Mouse (Mus musculus) midbrain, embryonic 13.5 days (tissue): ENCODE data around the gene Hmcn2. TPM values are rescaled to one million over a fixed set of nuclear protein-coding genes. Genes with fewer than 3 reads are reported as not detected.

ENCODE experiments used
- ATAC-seq: fragments of 200-750 bp; cut with Nextera tagmentation; 2 replicates; pipeline ENCODE4 v1.8.0; 2017; ENCODE audit warnings: mild to moderate bottlenecking, moderate TSS enrichment, moderate library complexity
- H3K27ac ChIP-seq: fragments of 300-500 bp; sonication (generic); 2 replicates; pipeline ENCODE4 v1.5.1; 2015; ENCODE audit warnings: inconsistent platforms, mild to moderate bottlenecking, moderate library complexity
- H3K27me3 ChIP-seq: fragments of 300-500 bp; sonication (generic); 2 replicates; pipeline ENCODE4 v1.6.1; 2015; ENCODE audit warnings: mild to moderate bottlenecking, inconsistent platforms
- H3K36me3 ChIP-seq: fragments of 300-500 bp; sonication (generic); 2 replicates; pipeline ENCODE4 v1.6.1; 2015; ENCODE audit warnings: mild to moderate bottlenecking, inconsistent platforms
- H3K4me1 ChIP-seq: fragments of 300-500 bp; sonication (generic); replicated peaks from 2 replicates; pipeline ENCODE4 v1.6.1; 2015; ENCODE audit warnings: inconsistent platforms
- H3K4me2 ChIP-seq: fragments of 300-500 bp; sonication (generic); replicated peaks from 2 replicates; pipeline ENCODE4 v1.6.1; 2015; ENCODE audit warnings: moderate library complexity, mild to moderate bottlenecking, inconsistent platforms
- H3K4me3 ChIP-seq: fragments of 300-500 bp; sonication (generic); replicated peaks from 2 replicates; pipeline ENCODE4 v1.5.1; 2015; ENCODE audit warnings: mild to moderate bottlenecking, inconsistent platforms
- H3K9ac ChIP-seq: fragments of 300-500 bp; sonication (generic); replicated peaks from 2 replicates; pipeline ENCODE4 v1.6.1; 2015; ENCODE audit warnings: mild to moderate bottlenecking, inconsistent platforms
- H3K9me3 ChIP-seq: fragments of 300-500 bp; sonication (generic); 2 replicates; pipeline ENCODE4 v1.6.1; 2016; ENCODE audit warnings: mild to moderate bottlenecking, inconsistent platforms
- WGBS: fragments of 180-500 bp; shearing (Covaris S2); methylation state at CpG from one replicate; pipeline ENCODE4 v1.1.7; 2015; 5-methylcytosine and 5-hydroxymethylcytosine counted together
- polyA plus RNA-seq: library from polyadenylated mRNA; unstranded; fragments of >200 nt; fragmentation: Nextera tagmentation; extraction: Ambion mirVana; gene quantifications from 2 replicates; pipeline ENCODE4 v1.2.1, GENCODE M21; 2015

Hmcn2 gene
- polyA plus RNA-seq, 1 experiment from 2014 or later: 0.15 TPM

DNA sequence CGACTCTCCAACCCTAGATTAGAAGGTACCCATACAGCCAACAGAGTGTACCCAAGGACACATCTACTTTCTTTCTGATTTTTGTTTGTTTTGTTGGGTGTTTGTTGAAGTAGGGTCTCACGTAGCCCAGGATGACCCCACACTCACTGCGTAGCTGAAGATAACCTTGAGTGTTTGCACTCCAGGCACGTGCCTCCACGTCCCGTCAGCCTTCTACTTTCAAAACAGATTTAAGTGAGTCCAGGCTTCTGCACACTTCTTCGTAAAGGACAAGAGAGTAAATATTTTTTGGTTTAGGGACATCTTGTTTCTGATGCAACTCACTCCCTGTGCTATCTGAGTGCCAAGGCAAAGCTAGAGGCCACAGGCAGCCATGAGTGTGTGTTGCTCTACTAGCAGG, 149.0 kb downstream of the Hmcn2 start:
- Histone ChIP-seq H3K27ac (no peak overlapping the region), H3K9ac (no peak overlapping the region), H3K4me3 (no peak overlapping the region), H3K27me3 (peaks cover 59% of the 10 kb centered on the region), H3K4me1 (peaks cover 11% of the 10 kb centered on the region), H3K9me3 (no peaks in the 10 kb centered on the region), H3K4me2 (no peak overlapping the region), H3K36me3 (no peaks in the 10 kb centered on the region)
- WGBS: 87% methylated on average over 7 of the region's 7 CpGs
- ATAC-seq: no peak

DNA sequence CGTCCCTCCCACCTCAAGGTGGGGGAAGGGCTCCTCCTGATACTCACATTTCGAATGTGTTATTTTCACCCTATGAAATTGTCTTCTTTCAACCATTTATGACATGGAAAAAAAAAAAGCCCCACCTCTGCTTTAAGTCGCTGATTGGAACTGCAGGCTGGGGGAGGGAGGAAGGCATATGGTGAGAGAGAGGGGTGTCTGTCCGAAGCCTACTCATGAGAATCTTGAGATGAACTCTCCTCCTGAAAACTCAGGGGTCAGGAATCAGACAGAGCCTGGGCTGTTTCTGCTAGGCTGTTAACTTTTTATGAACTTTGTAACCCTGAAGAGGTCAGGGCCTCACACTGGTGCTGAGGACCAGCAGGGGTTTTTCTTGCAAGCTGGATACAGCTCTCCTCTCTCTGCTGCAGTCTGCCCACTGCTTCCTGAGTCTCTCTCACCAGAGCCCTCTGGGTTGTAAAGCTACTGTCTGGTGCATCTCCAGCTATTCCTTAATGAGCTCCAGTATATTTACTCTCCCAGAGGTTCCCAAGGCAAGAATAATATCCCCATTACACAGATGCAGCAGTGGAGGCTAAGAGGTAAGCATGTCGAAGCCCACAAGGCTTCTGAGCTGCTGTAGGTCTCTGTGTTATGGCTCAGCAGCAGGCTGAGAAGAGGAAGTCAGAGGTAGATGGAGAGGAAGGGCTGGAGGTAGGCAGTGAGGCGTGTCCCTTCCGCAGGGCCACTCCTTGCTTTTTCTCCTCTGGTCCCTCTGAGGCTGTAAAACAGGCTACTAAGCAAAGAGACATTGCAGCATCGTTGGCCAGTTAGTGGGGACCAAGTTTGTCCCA, 149.7 kb downstream of the Hmcn2 start:
- peaks cover 59% of the 10 kb centered on the region for H3K27me3 ChIP-seq
- ATAC-seq: no peak
- no peak overlapping the region for H3K4me2 ChIP-seq
- no peaks in the 10 kb centered on the region for H3K9me3 ChIP-seq
- H3K9ac ChIP-seq: no peak overlapping the region
- H3K27ac ChIP-seq: no peak overlapping the region
- no peaks in the 10 kb centered on the region for H3K36me3 ChIP-seq
- H3K4me1 ChIP-seq: peaks cover 11% of the 10 kb centered on the region
- 56% methylated on average over 8 of the region's 8 CpGs for WGBS
- no peak overlapping the region for H3K4me3 ChIP-seq

DNA sequence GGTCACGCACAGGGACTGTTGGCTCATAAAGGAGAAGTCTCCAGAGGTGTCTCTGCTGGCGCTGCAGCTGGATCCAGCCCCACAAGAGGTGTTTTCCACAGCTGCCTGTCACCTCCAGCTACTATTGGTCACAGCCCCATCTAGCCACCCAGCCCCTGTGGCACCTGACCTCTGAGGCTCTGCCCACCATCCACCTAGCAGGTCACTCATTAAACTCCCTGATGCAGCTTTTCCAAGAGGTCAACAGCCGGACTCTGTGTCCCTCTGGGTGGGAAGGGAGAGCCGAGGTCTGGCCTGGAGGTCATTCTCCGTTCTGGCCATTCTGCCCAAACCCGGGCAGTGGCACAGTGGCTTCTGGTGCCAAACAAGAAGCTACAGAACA, 150.3 kb downstream of the Hmcn2 start:
- peaks cover 59% of the 10 kb centered on the region for H3K27me3 ChIP-seq
- no peak overlapping the region for H3K9ac ChIP-seq
- H3K27ac ChIP-seq: no peak overlapping the region
- ATAC-seq: no peak
- no peaks in the 10 kb centered on the region for H3K9me3 ChIP-seq
- no peaks in the 10 kb centered on the region for H3K36me3 ChIP-seq
- 82% methylated on average over 6 of the region's 6 CpGs for WGBS
- H3K4me2 ChIP-seq: no peak overlapping the region
- H3K4me1 ChIP-seq: peaks cover 13% of the 10 kb centered on the region
- H3K4me3 ChIP-seq: no peak overlapping the region

DNA sequence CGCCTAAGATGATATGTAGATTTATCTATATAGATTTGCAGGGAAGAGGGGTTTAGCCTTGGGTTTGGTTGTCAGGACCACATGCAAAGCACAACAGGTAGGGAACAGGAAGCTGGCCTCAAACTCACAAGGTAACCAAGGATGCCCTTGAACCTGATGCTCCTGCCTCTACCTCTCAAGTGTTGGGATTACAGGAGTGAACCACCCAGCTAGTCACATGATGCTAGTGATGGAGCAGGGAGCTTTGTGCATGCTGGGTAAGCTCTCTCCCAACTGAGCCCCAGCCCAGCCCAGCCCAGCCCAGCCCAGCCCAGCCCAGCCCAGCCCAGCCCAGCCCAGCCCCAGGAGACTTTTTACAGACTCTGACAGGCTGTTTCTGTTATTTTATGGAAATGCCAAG, 153.2 kb downstream of the Hmcn2 start:
- 80% methylated on average over 1 of the region's 1 CpGs for WGBS
- peaks cover 16% of the 10 kb centered on the region for H3K4me1 ChIP-seq
- H3K4me2 ChIP-seq: no peak overlapping the region
- H3K4me3 ChIP-seq: no peak overlapping the region
- H3K27ac ChIP-seq: no peak overlapping the region
- no peak overlapping the region for H3K9ac ChIP-seq
- no peak for ATAC-seq
- H3K9me3 ChIP-seq: no peaks in the 10 kb centered on the region
- peaks cover 62% of the 10 kb centered on the region for H3K27me3 ChIP-seq
- H3K36me3 ChIP-seq: no peaks in the 10 kb centered on the region

DNA sequence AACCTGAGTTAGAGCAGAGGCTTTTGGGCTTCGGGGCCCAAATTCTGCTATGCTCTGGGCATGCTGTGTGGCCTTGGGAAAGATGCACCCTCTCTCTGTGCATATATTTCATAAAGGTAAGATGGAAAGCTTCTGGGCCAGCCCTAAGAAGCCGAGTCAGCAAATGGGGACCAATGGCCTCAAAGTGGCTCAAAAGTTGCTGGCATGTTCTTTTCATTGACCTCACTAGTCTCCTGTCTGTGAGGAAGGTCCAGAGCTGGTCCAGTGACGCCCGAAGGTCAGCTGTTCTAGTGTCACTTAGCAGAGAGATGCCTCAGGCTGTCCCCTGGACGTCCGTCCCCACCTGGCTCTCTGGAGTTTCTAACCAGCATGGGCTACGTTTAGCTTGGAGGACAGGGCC, 154.6 kb downstream of the Hmcn2 start:
- 76% methylated on average over 7 of the region's 7 CpGs for WGBS
- peaks cover 53% of the 10 kb centered on the region for H3K27me3 ChIP-seq

DNA sequence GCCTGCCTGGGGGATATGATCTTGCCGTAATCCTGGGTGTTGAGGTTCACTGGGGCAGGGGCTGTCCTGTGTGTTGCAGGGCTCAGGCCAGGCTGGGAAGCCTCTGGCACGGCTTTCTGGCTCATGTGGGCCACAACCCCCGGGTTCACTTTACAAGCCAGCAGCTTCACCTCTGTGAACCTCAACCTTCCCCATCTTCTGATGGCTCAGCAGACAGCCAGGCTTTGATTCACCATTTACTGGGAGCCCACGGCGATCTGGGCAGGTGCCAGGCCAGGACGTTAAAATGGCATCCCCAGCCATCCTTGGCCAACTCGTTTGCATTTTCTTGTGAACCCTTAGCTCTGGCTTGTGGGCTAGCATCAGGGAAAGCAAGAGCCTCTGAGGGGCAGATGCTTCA, 155.3 kb downstream of the Hmcn2 start:
- peak overlapping the region; percentile 90 for H3K4me2 ChIP-seq
- 23% methylated on average over 7 of the region's 7 CpGs for WGBS
- H3K27me3 ChIP-seq: peaks cover 53% of the 10 kb centered on the region
- no peaks in the 10 kb centered on the region for H3K36me3 ChIP-seq
- peaks cover 18% of the 10 kb centered on the region for H3K4me1 ChIP-seq
- no peak for ATAC-seq
- H3K27ac ChIP-seq: no peak overlapping the region
- H3K9ac ChIP-seq: peak overlapping the region; percentile 63; the same call in 1 of the 2 replicates
- peak overlapping the region; percentile 45 for H3K4me3 ChIP-seq
- H3K9me3 ChIP-seq: no peaks in the 10 kb centered on the region

More for the DNA sequence above, 154.6 kb downstream of the Hmcn2 start:
- no peak overlapping the region for H3K9ac ChIP-seq
- ATAC-seq: no peak
- H3K27ac ChIP-seq: no peak overlapping the region
- no peaks in the 10 kb centered on the region for H3K9me3 ChIP-seq
- H3K4me3 ChIP-seq: no peak overlapping the region
- H3K4me2 ChIP-seq: no peak overlapping the region
- peaks cover 16% of the 10 kb centered on the region for H3K4me1 ChIP-seq
- no peaks in the 10 kb centered on the region for H3K36me3 ChIP-seq

DNA sequence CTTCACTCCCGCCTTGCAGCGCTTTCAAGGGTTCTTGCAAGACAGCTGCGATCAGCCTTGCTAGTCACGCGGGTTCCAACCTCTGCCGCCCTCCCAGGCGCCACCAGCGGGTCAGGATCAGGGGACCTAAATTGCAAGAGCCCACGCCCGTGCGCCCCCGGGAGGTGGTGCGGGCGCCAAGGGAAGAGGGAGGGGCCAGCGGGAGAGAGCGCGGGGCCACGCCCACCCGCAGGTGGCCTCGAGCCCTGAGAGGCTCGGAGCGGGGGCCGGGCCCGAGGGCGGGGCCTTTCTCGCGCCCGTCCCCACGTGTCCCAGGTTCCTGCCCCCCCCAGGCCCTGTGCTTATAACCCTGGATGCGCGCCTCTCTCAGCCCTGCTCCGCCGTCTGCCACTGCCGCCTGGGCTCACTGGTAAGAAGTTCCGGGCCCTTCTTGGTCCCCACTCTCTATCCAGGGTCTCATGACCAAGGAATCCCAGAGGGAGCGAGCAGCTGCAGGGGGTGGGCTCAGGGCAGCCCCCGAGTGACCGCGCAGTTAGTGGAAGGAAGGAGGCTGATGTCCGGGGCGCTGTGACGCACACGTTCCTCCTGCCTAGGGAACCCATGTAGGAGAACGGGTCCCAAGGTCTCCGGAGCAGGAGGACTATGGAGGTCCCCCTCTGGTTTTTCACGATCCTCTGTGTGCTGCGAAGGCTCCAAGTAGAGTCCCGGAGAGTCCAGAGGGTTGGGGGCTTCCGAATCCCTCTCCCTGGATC, 155.9 kb downstream of the Hmcn2 start, which contains the start of gene Ass1:
Gene Ass1 (plus strand): TSS at position 277 of the 752 bp plus-strand sequence.
- peaks cover 49% of the 10 kb centered on the region for H3K27me3 ChIP-seq
- peak within 1 kb of the TSS; percentile 90 for H3K4me2 ChIP-seq
- H3K27ac ChIP-seq: no peak within 1 kb of the TSS
- peaks cover 24% of the 10 kb centered on the region for H3K4me1 ChIP-seq
- ATAC-seq: peak; percentile 53; the same call in 1 of the 2 replicates
- 1% methylated on average over 47 of the region's 49 CpGs for WGBS
- H3K4me3 ChIP-seq: peak within 1 kb of the TSS; percentile 45
- peak within 1 kb of the TSS; percentile 63 for H3K9ac ChIP-seq
- no peaks in the 10 kb centered on the region for H3K36me3 ChIP-seq
- H3K9me3 ChIP-seq: no peaks in the 10 kb centered on the region

DNA sequence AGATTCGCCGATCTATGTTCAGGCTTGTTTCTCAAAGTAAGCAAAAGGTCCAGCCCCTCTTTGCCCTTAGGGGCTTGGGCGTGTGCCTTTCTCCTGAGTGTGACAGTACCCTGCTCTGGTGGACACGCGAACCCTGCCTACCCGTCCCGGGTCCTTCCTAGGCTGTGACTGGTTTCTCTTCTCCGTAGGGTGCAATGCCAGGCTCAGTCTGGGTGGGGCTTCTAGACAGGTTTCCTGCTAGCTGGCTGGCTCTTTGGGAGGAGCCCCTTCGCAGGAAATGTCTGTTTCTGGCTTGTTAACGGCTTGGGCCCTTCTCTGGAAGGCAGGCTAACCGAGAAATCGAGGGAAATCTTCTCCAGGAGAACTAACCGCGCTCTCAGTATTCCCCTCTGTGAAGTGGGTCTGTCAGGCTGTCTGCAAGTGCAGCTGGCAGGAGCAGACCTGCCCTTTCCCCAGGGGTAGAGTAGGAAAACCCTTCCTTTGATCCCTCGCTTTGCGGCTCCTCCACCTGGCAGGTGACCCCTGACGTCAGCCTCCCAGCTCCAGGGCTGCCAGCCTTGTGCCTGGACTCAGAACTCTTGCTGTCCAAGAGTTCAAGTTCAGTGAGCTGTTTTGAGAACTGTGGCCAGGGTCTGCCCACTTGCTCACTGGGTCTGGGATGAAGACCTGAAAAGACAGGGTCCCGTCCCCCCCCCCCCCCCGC, 156.6 kb downstream of the Hmcn2 start:
- no peak overlapping the region for H3K27ac ChIP-seq
- peak overlapping the region; percentile 90 for H3K4me2 ChIP-seq
- peak overlapping the region; percentile 45 for H3K4me3 ChIP-seq
- ATAC-seq: 0 out of 2 replicates have a peak, but pooled peaks have one; percentile 38
- H3K36me3 ChIP-seq: no peaks in the 10 kb centered on the region
- H3K9ac ChIP-seq: no peak overlapping the region
- 14% methylated on average over 19 of the region's 19 CpGs for WGBS
- no peaks in the 10 kb centered on the region for H3K9me3 ChIP-seq
- H3K4me1 ChIP-seq: peaks cover 24% of the 10 kb centered on the region
- H3K27me3 ChIP-seq: peaks cover 48% of the 10 kb centered on the region

DNA sequence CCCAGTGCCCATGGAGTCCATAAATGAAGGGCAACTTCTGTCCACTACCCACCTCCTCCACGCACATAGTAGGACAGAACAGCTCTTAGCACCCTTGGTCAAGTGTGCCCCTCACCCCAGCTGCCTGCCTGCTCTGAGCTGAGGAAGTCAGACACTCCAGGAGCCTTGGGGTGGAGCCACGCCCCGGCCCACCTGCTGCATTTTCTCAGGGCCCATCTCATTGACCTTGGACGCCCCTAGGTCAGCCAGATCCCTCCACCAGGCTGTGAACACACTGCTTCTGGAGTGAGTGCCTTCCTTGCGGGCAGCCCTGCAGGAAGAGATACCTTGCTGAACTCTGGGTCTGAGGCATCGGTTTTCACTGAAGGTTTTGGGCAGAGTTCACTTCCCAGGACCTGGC, 157.4 kb downstream of the Hmcn2 start:
- no peak overlapping the region for H3K4me2 ChIP-seq
- no peak overlapping the region for H3K4me3 ChIP-seq
- ATAC-seq: no peak
- no peaks in the 10 kb centered on the region for H3K9me3 ChIP-seq
- no peak overlapping the region for H3K9ac ChIP-seq
- H3K27ac ChIP-seq: no peak overlapping the region
- peaks cover 52% of the 10 kb centered on the region for H3K27me3 ChIP-seq
- 57% methylated on average over 6 of the region's 6 CpGs for WGBS
- H3K4me1 ChIP-seq: peaks cover 28% of the 10 kb centered on the region
- H3K36me3 ChIP-seq: no peaks in the 10 kb centered on the region

DNA sequence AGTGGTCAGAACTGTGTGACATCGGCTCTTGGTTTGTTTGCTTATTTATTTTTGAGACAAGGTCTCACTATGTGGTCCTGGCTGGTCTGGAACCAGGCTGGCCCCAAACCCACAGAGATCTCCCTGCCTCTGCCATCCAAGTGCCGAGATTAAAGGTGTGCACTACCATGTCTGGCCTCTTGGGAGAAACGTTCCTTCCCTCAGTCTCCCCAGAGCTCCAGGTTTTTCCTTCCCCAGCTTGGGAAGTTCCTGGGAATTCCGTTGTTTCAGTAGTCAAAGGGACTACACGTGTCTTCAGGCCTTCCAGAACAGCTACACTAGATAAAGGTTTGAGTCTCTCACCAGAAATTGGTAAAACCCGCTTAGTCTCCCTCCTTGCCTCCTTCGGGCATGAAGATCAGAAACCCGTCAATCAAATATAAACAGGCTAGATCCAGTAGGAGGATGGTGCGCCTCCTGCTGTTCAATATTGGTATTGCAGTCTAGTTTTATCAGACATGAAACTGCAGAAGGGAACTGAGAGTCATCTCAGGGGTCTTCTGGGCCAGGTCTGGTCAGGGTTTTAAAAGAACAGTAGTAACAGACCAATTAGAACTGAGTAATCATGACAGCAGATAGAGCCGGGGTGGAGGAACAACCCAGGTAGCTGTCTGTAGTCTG, 158.3 kb downstream of the Hmcn2 start:
- Histone ChIP-seq H3K27ac (no peak overlapping the region), H3K9me3 (no peaks in the 10 kb centered on the region), H3K36me3 (no peaks in the 10 kb centered on the region), H3K9ac (no peak overlapping the region), H3K4me1 (peaks cover 28% of the 10 kb centered on the region), H3K4me3 (no peak overlapping the region), H3K27me3 (peaks cover 53% of the 10 kb centered on the region), H3K4me2 (no peak overlapping the region)
- no peak for ATAC-seq
- WGBS: 47% methylated on average over 10 of the region's 10 CpGs

DNA sequence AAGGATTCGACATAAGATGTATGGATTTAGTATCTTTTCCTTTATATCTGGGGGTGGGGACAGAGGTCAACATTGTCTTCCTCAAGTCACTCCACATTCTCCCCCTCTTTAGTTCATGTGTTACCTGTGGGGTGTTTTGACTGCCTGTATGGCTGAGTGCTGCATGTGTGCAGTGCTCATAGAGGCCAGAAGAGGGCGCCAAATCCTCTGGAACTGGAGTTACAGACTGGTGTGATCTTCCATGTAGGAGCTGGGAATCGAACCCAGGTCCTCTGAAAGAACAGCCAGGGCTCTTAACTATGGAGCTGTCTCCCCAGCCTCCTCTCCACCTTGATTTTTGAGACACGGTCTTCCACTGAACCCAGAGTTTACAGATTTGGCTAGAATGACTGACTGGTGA, 159.7 kb downstream of the Hmcn2 start:
- H3K9ac ChIP-seq: no peak overlapping the region
- H3K4me3 ChIP-seq: no peak overlapping the region
- H3K27me3 ChIP-seq: peaks cover 50% of the 10 kb centered on the region
- H3K4me1 ChIP-seq: peaks cover 28% of the 10 kb centered on the region
- H3K36me3 ChIP-seq: no peaks in the 10 kb centered on the region
- H3K9me3 ChIP-seq: no peaks in the 10 kb centered on the region
- ATAC-seq: no peak
- H3K4me2 ChIP-seq: no peak overlapping the region
- WGBS: 72% methylated on average over 4 of the region's 4 CpGs
- H3K27ac ChIP-seq: no peak overlapping the region
